Mouse (Mus musculus): Measurements from ENCODE around the gene Calb2. TPM values are rescaled to one million over a fixed set of nuclear protein-coding genes. Genes with fewer than 3 reads are reported as not detected.

The Calb2 gene
- not detected in 2 replicates for total RNA-seq (2015)
- not detected in 2 replicates for total RNA-seq (2017)

GRCm38 (mm10) chr8:110168046-110168445 is at the start of gene Calb2:
Gene Calb2 (minus strand): TSS chr8:110168210.
- ATAC-seq (ENCODE audit: poor library complexity, severe bottlenecking) = peak; percentile 43; the same call in 1 of the 2 replicates

GRCm38 (mm10) chr8:110217681-110218131 is 49.7 kb upstream of the Calb2 start:
- peak; percentile 96 for ATAC-seq (ENCODE audit: poor library complexity, severe bottlenecking)

GRCm38 (mm10) chr8:110217198-110217597 is 49.2 kb upstream of the Calb2 start:
- no peak; the same call in 1 of the 2 replicates for ATAC-seq (ENCODE audit: poor library complexity, severe bottlenecking)

GRCm38 (mm10) chr8:110216253-110216652 is 48.2 kb upstream of the Calb2 start:
- ATAC-seq (ENCODE audit: poor library complexity, severe bottlenecking) = no peak

GRCm38 (mm10) chr8:110215365-110215764 is 47.4 kb upstream of the Calb2 start, which contains the start of gene Cmtr2:
Gene Cmtr2 (plus strand): TSS chr8:110215665.
- ATAC-seq (ENCODE audit: poor library complexity, severe bottlenecking) = no peak

GRCm38 (mm10) chr8:110201806-110202205 is 33.8 kb upstream of the Calb2 start:
- ATAC-seq (ENCODE audit: poor library complexity, severe bottlenecking) = no peak

- ATAC-seq (ENCODE audit: poor library complexity, severe bottlenecking) = no peak
Observed at GRCm38 (mm10) chr8:110196678-110197077, 28.7 kb upstream of the Calb2 start.

- ATAC-seq (ENCODE audit: poor library complexity, severe bottlenecking) = no peak
Observed at GRCm38 (mm10) chr8:110188961-110189750, 21.1 kb upstream of the Calb2 start.

GRCm38 (mm10) chr8:110185538-110185937 is 17.5 kb upstream of the Calb2 start:
- ATAC-seq (ENCODE audit: poor library complexity, severe bottlenecking) = no peak

- ATAC-seq (ENCODE audit: poor library complexity, severe bottlenecking) = no peak
Observed at GRCm38 (mm10) chr8:110183748-110184147, 15.7 kb upstream of the Calb2 start.

GRCm38 (mm10) chr8:110182735-110183367 is 14.8 kb upstream of the Calb2 start:
- ATAC-seq (ENCODE audit: poor library complexity, severe bottlenecking) = no peak

- ATAC-seq (ENCODE audit: poor library complexity, severe bottlenecking) = no peak
Observed at GRCm38 (mm10) chr8:110177359-110178155, 9.5 kb upstream of the Calb2 start.

GRCm38 (mm10) chr8:110174826-110175225 is 6.8 kb upstream of the Calb2 start:
- no peak for ATAC-seq (ENCODE audit: poor library complexity, severe bottlenecking)

- ATAC-seq (ENCODE audit: poor library complexity, severe bottlenecking) = no peak
Observed at GRCm38 (mm10) chr8:110172161-110172560, 4.2 kb upstream of the Calb2 start.

GRCm38 (mm10) chr8:110166270-110166669 is 1.7 kb downstream of the Calb2 start:
- no peak for ATAC-seq (ENCODE audit: poor library complexity, severe bottlenecking)

- ATAC-seq (ENCODE audit: poor library complexity, severe bottlenecking) = no peak
Observed at GRCm38 (mm10) chr8:110162007-110162406, 6.0 kb downstream of the Calb2 start.

GRCm38 (mm10) chr8:110152951-110153350 is 15.1 kb downstream of the Calb2 start:
- ATAC-seq (ENCODE audit: poor library complexity, severe bottlenecking) = no peak

- ATAC-seq (ENCODE audit: poor library complexity, severe bottlenecking) = peak; percentile 70
Observed at GRCm38 (mm10) chr8:110145538-110145937, 22.5 kb downstream of the Calb2 start.

- no peak for ATAC-seq (ENCODE audit: poor library complexity, severe bottlenecking)
Observed at GRCm38 (mm10) chr8:110140770-110141169, 27.2 kb downstream of the Calb2 start.

GRCm38 (mm10) chr8:110140156-110140555 is 27.9 kb downstream of the Calb2 start:
- ATAC-seq (ENCODE audit: poor library complexity, severe bottlenecking) = no peak

- no peak for ATAC-seq (ENCODE audit: poor library complexity, severe bottlenecking)
Observed at GRCm38 (mm10) chr8:110135515-110135914, 32.5 kb downstream of the Calb2 start.
